Mouse (Mus musculus): ENCODE measurements around the gene Slc39a11. TPM values are rescaled to one million over a fixed set of nuclear protein-coding genes. Genes with fewer than 3 reads are reported as not detected.

The Slc39a11 gene
- 15.3 and 16.9 TPM in 2 replicates for polyA plus RNA-seq (2012; rRNA removed)

- Histone ChIP-seq H3K4me3 (replicated peaks; ENCODE audit: extremely low read depth, low read depth, low read length) (peak within 1 kb of the TSS; percentile 96), H3K4me1 (ENCODE audit: control insufficient read depth, insufficient read depth, low read length) (peaks cover 4% of the 10 kb centered on the region; the same call in 1 of the 2 replicates)
- peak; percentile 71 for DNase-seq
- WGBS, result under 1% methylated on average over 90 of the region's 91 CpGs
- TF ChIP-seq POLR2A (IDR thresholded peaks at IDR 0.05; ENCODE audit: borderline replicate concordance, extremely low read depth, low read depth, low read length), result peak; percentile 68
- TF ChIP-seq CTCF (IDR thresholded peaks at IDR 0.05; ENCODE audit: insufficient read depth, low read length), result no peak
Measured at GRCm38 (mm10) chr11:113649353-113650210, at the start of gene Slc39a11. TSS of gene Slc39a11 (minus strand) at chr11:113650079.

DNA sequence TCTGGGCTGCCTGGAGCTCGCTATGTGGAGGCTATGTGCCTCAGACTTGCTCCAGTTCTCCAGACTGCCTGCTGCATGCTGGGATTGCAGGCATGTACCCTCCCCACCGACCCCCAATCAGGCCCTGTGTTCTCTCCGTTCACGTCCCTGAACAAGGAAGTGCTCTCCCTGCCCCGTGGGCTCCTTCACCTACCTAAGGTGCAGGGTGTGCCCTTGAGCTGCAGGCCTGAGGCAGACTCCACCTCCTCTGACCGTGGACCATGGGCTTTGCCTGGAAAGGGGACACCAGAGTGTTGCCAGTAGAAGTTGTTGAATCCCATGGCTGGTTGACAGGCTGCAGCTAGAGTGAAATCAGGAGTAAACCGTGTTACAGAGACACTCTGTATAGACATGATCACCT is 49.8 kb upstream of the Slc39a11 start:
- Histone ChIP-seq H3K4me1 (ENCODE audit: control insufficient read depth, insufficient read depth, low read length) (no peaks in the 10 kb centered on the region), H3K4me3 (replicated peaks; ENCODE audit: extremely low read depth, low read depth, low read length) (no peak overlapping the region)
- DNase-seq, result no peak
- WGBS, result 77% methylated on average over 7 of the region's 7 CpGs
- no peak for TF ChIP-seq CTCF (IDR thresholded peaks at IDR 0.05; ENCODE audit: insufficient read depth, low read length)

GRCm38 (mm10) chr11:113698013-113698545 is 48.2 kb upstream of the Slc39a11 start:
- TF ChIP-seq POLR2A (IDR thresholded peaks at IDR 0.05; ENCODE audit: borderline replicate concordance, extremely low read depth, low read depth, low read length) (no peak), CTCF (IDR thresholded peaks at IDR 0.05; ENCODE audit: insufficient read depth, low read length) (no peak)
- 63% methylated on average over 12 of the region's 12 CpGs for WGBS
- H3K4me3 ChIP-seq (replicated peaks; ENCODE audit: extremely low read depth, low read depth, low read length), result no peak overlapping the region
- peak; percentile 16 for DNase-seq
- no peaks in the 10 kb centered on the region for H3K4me1 ChIP-seq (ENCODE audit: control insufficient read depth, insufficient read depth, low read length)

GRCm38 (mm10) chr11:113697571-113697970 is 47.7 kb upstream of the Slc39a11 start:
- Histone ChIP-seq H3K4me3 (replicated peaks; ENCODE audit: extremely low read depth, low read depth, low read length) (no peak overlapping the region), H3K4me1 (ENCODE audit: control insufficient read depth, insufficient read depth, low read length) (no peaks in the 10 kb centered on the region)
- 83% methylated on average over 5 of the region's 5 CpGs for WGBS
- no peak for TF ChIP-seq POLR2A (IDR thresholded peaks at IDR 0.05; ENCODE audit: borderline replicate concordance, extremely low read depth, low read depth, low read length)
- TF ChIP-seq CTCF (IDR thresholded peaks at IDR 0.05; ENCODE audit: insufficient read depth, low read length), result no peak
- no peak for DNase-seq

- TF ChIP-seq CTCF (IDR thresholded peaks at IDR 0.05; ENCODE audit: insufficient read depth, low read length) (no peak), POLR2A (IDR thresholded peaks at IDR 0.05; ENCODE audit: borderline replicate concordance, extremely low read depth, low read depth, low read length) (no peak)
- DNase-seq, result no peak
- WGBS, result 72% methylated on average over 3 of the region's 3 CpGs
- no peaks in the 10 kb centered on the region for H3K4me1 ChIP-seq (ENCODE audit: control insufficient read depth, insufficient read depth, low read length)
- H3K4me3 ChIP-seq (replicated peaks; ENCODE audit: extremely low read depth, low read depth, low read length), result no peak overlapping the region
Measured at GRCm38 (mm10) chr11:113691851-113692250, 42.0 kb upstream of the Slc39a11 start.

- no peak for DNase-seq
- Histone ChIP-seq H3K4me1 (ENCODE audit: control insufficient read depth, insufficient read depth, low read length) (no peaks in the 10 kb centered on the region), H3K4me3 (replicated peaks; ENCODE audit: extremely low read depth, low read depth, low read length) (no peak overlapping the region)
- TF ChIP-seq CTCF (IDR thresholded peaks at IDR 0.05; ENCODE audit: insufficient read depth, low read length) (no peak), POLR2A (IDR thresholded peaks at IDR 0.05; ENCODE audit: borderline replicate concordance, extremely low read depth, low read depth, low read length) (no peak)
- 90% methylated on average over 5 of the region's 5 CpGs for WGBS
Measured at GRCm38 (mm10) chr11:113691318-113691717, 41.4 kb upstream of the Slc39a11 start.

- Histone ChIP-seq H3K4me3 (replicated peaks; ENCODE audit: extremely low read depth, low read depth, low read length) (no peak overlapping the region), H3K4me1 (ENCODE audit: control insufficient read depth, insufficient read depth, low read length) (no peaks in the 10 kb centered on the region)
- WGBS, result 87% methylated on average over 12 of the region's 12 CpGs
- TF ChIP-seq POLR2A (IDR thresholded peaks at IDR 0.05; ENCODE audit: borderline replicate concordance, extremely low read depth, low read depth, low read length) (no peak), CTCF (IDR thresholded peaks at IDR 0.05; ENCODE audit: insufficient read depth, low read length) (no peak)
- DNase-seq, result no peak
Measured at GRCm38 (mm10) chr11:113690506-113690905, 40.6 kb upstream of the Slc39a11 start.

- WGBS, result 83% methylated on average over 2 of the region's 2 CpGs
- TF ChIP-seq CTCF (IDR thresholded peaks at IDR 0.05; ENCODE audit: insufficient read depth, low read length) (no peak), POLR2A (IDR thresholded peaks at IDR 0.05; ENCODE audit: borderline replicate concordance, extremely low read depth, low read depth, low read length) (no peak)
- DNase-seq, result no peak
- H3K4me1 ChIP-seq (ENCODE audit: control insufficient read depth, insufficient read depth, low read length), result peaks cover 6% of the 10 kb centered on the region
- H3K4me3 ChIP-seq (replicated peaks; ENCODE audit: extremely low read depth, low read depth, low read length), result no peak overlapping the region
Measured at GRCm38 (mm10) chr11:113687031-113687430, 37.2 kb upstream of the Slc39a11 start.

DNA sequence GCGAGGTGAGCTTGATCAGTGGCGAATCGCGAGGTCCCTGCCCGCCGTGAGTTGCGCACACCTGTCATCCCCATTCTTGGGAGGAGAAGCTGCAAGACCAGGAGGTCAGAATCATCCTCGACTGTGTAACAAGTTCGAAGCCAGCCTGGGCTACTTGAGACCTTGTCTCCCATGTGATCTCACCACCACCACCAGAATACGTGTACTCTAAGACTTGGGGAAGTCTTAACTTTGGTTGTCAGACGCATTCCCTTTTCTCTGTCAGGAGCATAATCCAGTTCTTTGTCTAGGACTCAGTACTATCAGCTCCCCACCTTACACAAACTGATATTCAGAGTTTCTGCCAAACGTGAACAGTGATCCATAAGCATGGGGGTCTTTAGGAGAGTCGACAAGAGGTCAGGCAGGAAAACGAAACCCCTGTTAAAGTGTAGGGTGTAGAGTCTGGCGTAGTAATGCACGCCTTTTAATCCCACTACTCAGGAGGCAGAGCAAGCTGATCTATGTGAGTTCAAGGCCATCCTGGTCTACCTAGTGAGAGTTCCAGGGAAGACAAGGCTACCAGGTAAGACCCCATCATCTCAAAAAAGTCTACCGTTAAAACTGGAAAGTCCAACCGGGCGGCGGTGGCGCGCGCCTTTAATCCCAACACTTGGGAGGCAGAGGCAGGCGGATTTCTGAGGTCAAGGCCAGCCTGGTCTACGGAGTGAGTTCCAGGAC is 35.0 kb upstream of the Slc39a11 start:
- 39% methylated on average over 25 of the region's 25 CpGs for WGBS
- DNase-seq, result no peak
- no peak for TF ChIP-seq CTCF (IDR thresholded peaks at IDR 0.05; ENCODE audit: insufficient read depth, low read length)
- peaks cover 6% of the 10 kb centered on the region for H3K4me1 ChIP-seq (ENCODE audit: control insufficient read depth, insufficient read depth, low read length)
- H3K4me3 ChIP-seq (replicated peaks; ENCODE audit: extremely low read depth, low read depth, low read length), result peak overlapping the region; percentile 96
